Mouse (Mus musculus) MEL (cell line): ENCODE data around the gene Slc9a3r2. TPM values are rescaled to one million over a fixed set of nuclear protein-coding genes. Genes with fewer than 3 reads are reported as not detected.
A peak's percentile ranks its signal among the peaks of the same experiment; 100 is the strongest.

Source experiments
- DNase-seq: peaks from one replicate; pipeline ENCODE4 v3.0.0; 2011; ENCODE audit warnings: low read depth, low spot score
- H3K27ac ChIP-seq: 2 replicates; pipeline ENCODE4 v1.5.1; 2012; ENCODE audit warnings: low read depth, mild to moderate bottlenecking, control low read depth, low read length, moderate library complexity; ENCODE audit not compliant: control insufficient read depth
- H3K27me3 ChIP-seq, 2 experiments: fragments of 150-350 bp in 1 of 2; sonication (generic) in 1 of 2; 2 replicates each; pipeline ENCODE4 v1.6.1; 2012; ENCODE audit warnings: low read length in 2 of 2, mild to moderate bottlenecking in 2 of 2, improper control_type of control experiment in 1 of 2, moderate library complexity in 1 of 2; ENCODE audit not compliant: insufficient read depth in 2 of 2, control insufficient read depth in 1 of 2
- H3K36me3 ChIP-seq, 2 experiments: 2 replicates each; pipeline ENCODE4 v1.6.1; 2012 to 2014; ENCODE audit warnings: low read length in 2 of 2, improper control_type of control experiment in 1 of 2, inconsistent platforms in 1 of 2, mild to moderate bottlenecking in 1 of 2; ENCODE audit not compliant: insufficient read depth in 2 of 2, control insufficient read depth in 1 of 2
- H3K4me1 ChIP-seq, 2 experiments: fragments of 150-350 bp in 1 of 2; sonication (generic) in 1 of 2; 2 replicates each; pipeline ENCODE4 v1.6.1; 2012; ENCODE audit warnings: low read length in 2 of 2, improper control_type of control experiment in 1 of 2, mild to moderate bottlenecking in 1 of 2; ENCODE audit not compliant: insufficient read depth in 2 of 2, control insufficient read depth in 1 of 2
- H3K4me3 ChIP-seq, 2 experiments: fragments of 150-350 bp in 1 of 2; sonication (generic) in 1 of 2; 2 replicates each; pipeline ENCODE4 v1.5.1; 2012; ENCODE audit warnings: low read depth in 2 of 2, low read length in 2 of 2, mild to moderate bottlenecking in 2 of 2, moderate library complexity in 2 of 2, control low read depth in 1 of 2, improper control_type of control experiment in 1 of 2; ENCODE audit not compliant: control insufficient read depth in 1 of 2, insufficient read depth in 1 of 2
- H3K79me2 ChIP-seq: 2 replicates; pipeline ENCODE4 v1.6.1; 2012; ENCODE audit warnings: mild to moderate bottlenecking, low read length, moderate library complexity; ENCODE audit not compliant: control insufficient read depth, poor library complexity, insufficient read depth
- H3K9ac ChIP-seq: 2 replicates; pipeline ENCODE4 v1.6.1; 2012; ENCODE audit warnings: low read depth, mild to moderate bottlenecking, control low read depth, low read length, moderate library complexity; ENCODE audit not compliant: control insufficient read depth, poor library complexity, severe bottlenecking
- H3K9me3 ChIP-seq: fragments of 150-350 bp; sonication (generic); replicated peaks from 2 replicates; pipeline ENCODE4 v1.6.1; 2012; ENCODE audit warnings: mild to moderate bottlenecking, low read length, improper control_type of control experiment, moderate library complexity; ENCODE audit not compliant: insufficient read depth
- CHD1 ChIP-seq: IDR thresholded peaks from 2 replicates; pipeline ENCODE4 v1.6.1; 2012; ENCODE audit warnings: low read depth, mild to moderate bottlenecking, inconsistent platforms, low read length, improper control_type of control experiment
- CTCF ChIP-seq, 3 experiments: IDR thresholded peaks in 2 of 3; conservative IDR thresholded peaks in 1 of 3; 2 replicates each; pipeline ENCODE4 v1.5.1; 2011 to 2012; ENCODE audit warnings: low read length in 3 of 3, low read depth in 2 of 3, mild to moderate bottlenecking in 2 of 3, improper control_type of control experiment in 1 of 3, inconsistent platforms in 1 of 3, mixed read lengths in 1 of 3, moderate library complexity in 1 of 3; ENCODE audit not compliant: control insufficient read depth in 1 of 3, insufficient read depth in 1 of 3, poor library complexity in 1 of 3, severe bottlenecking in 1 of 3
- EP300 ChIP-seq, 2 experiments: IDR thresholded peaks; 2 replicates each; pipeline ENCODE4 v1.6.1; 2011; ENCODE audit warnings: improper control_type of control experiment in 2 of 2, low read length in 2 of 2, low read depth in 1 of 2, mild to moderate bottlenecking in 1 of 2
- ETS1 ChIP-seq: IDR thresholded peaks from 2 replicates; pipeline ENCODE4 v1.6.1; 2012; ENCODE audit warnings: low read depth, mild to moderate bottlenecking, inconsistent platforms, low read length, improper control_type of control experiment, moderate library complexity
- HCFC1 ChIP-seq: IDR thresholded peaks from 2 replicates; pipeline ENCODE4 v1.6.1; 2012; ENCODE audit warnings: low read depth, mild to moderate bottlenecking, inconsistent platforms, low read length, improper control_type of control experiment, moderate library complexity
- JUND ChIP-seq: IDR thresholded peaks from 2 replicates; pipeline ENCODE4 v1.6.1; 2011; ENCODE audit warnings: low read depth, mild to moderate bottlenecking, improper control_type of control experiment, low read length
- MAZ ChIP-seq: IDR thresholded peaks from 2 replicates; pipeline ENCODE4 v1.6.1; 2012; ENCODE audit warnings: low read depth, mild to moderate bottlenecking, inconsistent platforms, low read length, improper control_type of control experiment
- MEF2A ChIP-seq: IDR thresholded peaks from 2 replicates; pipeline ENCODE4 v1.6.1; 2014; ENCODE audit warnings: low read depth, mild to moderate bottlenecking, inconsistent platforms, low read length, improper control_type of control experiment; ENCODE audit not compliant: poor library complexity, insufficient replicate concordance, severe bottlenecking; ENCODE audit errors: extremely low read depth
- MXI1 ChIP-seq: IDR thresholded peaks from 2 replicates; pipeline ENCODE4 v1.6.1; 2011; ENCODE audit warnings: mild to moderate bottlenecking, low read depth, low read length, improper control_type of control experiment
- MYC ChIP-seq: IDR thresholded peaks from 2 replicates; pipeline ENCODE4 v1.6.1; 2011; ENCODE audit warnings: low read depth, mild to moderate bottlenecking, low read length, improper control_type of control experiment, moderate library complexity
- POLR2AphosphoS2 ChIP-seq: IDR thresholded peaks from 2 replicates; pipeline ENCODE4 v1.6.1; 2011; ENCODE audit warnings: low read length, improper control_type of control experiment
- RAD21 ChIP-seq: IDR thresholded peaks from 2 replicates; pipeline ENCODE4 v1.6.1; 2011; ENCODE audit warnings: mild to moderate bottlenecking, low read depth, low read length, improper control_type of control experiment
- RCOR1 ChIP-seq: IDR thresholded peaks from 2 replicates; pipeline ENCODE4 v1.6.1; 2012; ENCODE audit warnings: low read depth, mild to moderate bottlenecking, inconsistent platforms, low read length, improper control_type of control experiment
- SIN3A ChIP-seq: IDR thresholded peaks from 2 replicates; pipeline ENCODE4 v1.6.1; 2012; ENCODE audit warnings: low read length, improper control_type of control experiment, inconsistent platforms
- SMC3 ChIP-seq: IDR thresholded peaks from 2 replicates; pipeline ENCODE4 v1.6.1; 2011; ENCODE audit warnings: low read depth, low read length, improper control_type of control experiment
- TBP ChIP-seq: IDR thresholded peaks from 2 replicates; pipeline ENCODE4 v1.8.0; 2011; ENCODE audit warnings: low read depth, low read length, improper control_type of control experiment
- USF1 ChIP-seq: IDR thresholded peaks from 2 replicates; pipeline ENCODE4 v1.6.1; 2014; ENCODE audit warnings: low read depth, mild to moderate bottlenecking, inconsistent platforms, low read length, improper control_type of control experiment, moderate library complexity
- ZC3H11A ChIP-seq: IDR thresholded peaks from 2 replicates; pipeline ENCODE4 v1.6.1; 2012; ENCODE audit warnings: low read depth, mild to moderate bottlenecking, inconsistent platforms, low read length, improper control_type of control experiment
- ZMIZ1 ChIP-seq: IDR thresholded peaks from 2 replicates; pipeline ENCODE4 v1.6.1; 2012; ENCODE audit warnings: low read depth, mild to moderate bottlenecking, inconsistent platforms, low read length, improper control_type of control experiment, moderate library complexity
- ZNF384 ChIP-seq: IDR thresholded peaks from 2 replicates; pipeline ENCODE4 v1.6.1; 2012; ENCODE audit warnings: low read depth, mild to moderate bottlenecking, inconsistent platforms, low read length, improper control_type of control experiment
- polyA plus RNA-seq, 2 experiments: library from polyadenylated mRNA; stranded (reverse) in 1 of 2; unstranded in 1 of 2; fragments of >175 nt in 1 of 2; fragments of >200 nt in 1 of 2; gene quantifications; 2 replicates each; pipeline versions ENCODE4 v1.2.1 to v1.2.4; 2012; ENCODE audit warnings: low replicate concordance in 2 of 2, low read depth in 1 of 2; ENCODE audit not compliant: insufficient read length in 2 of 2, insufficient read depth in 1 of 2, missing spikeins in 1 of 2
- total RNA-seq: library from RNA; depleted of rRNA; stranded (reverse); fragments of 300-350 nt; gene quantifications from 2 replicates; pipeline ENCODE4 v1.2.3, GENCODE M21; 2012

Gene Slc9a3r2
- total and polyA plus RNA-seq, 3 experiments, result 0.96 to 3.5 TPM; not detected in 1

- no peaks in the 10 kb centered on the region for H3K79me2 ChIP-seq
- DNase-seq, result peak; percentile 32
- H3K27me3 ChIP-seq, result no peaks in the 10 kb centered on the region
- H3K9me3 ChIP-seq, result no peaks in the 10 kb centered on the region
- TF ChIP-seq RAD21 (peak; percentile 19), CTCF (IDR thresholded peaks at IDR 0.05 in 2 of 3, conservative IDR thresholded peaks at IDR 0.05 in 1 of 3; ENCODE audit: control insufficient read depth in 1 of 3, insufficient read depth in 1 of 3, low read depth in 2 of 3, low read length in 3 of 3, poor library complexity in 1 of 3, severe bottlenecking in 1 of 3) (peak in 2 of 3 experiments; percentile 28 to 36; a peak in 4 of 6 replicates), USF1 (no peak)
- peaks cover 0 to 2% of the 10 kb centered on the region in 2 experiments; a peak in 2 of 4 replicates for H3K36me3 ChIP-seq
- H3K27ac ChIP-seq, result no peak overlapping the region
- no peaks in the 10 kb centered on the region for H3K4me1 ChIP-seq
- H3K9ac ChIP-seq, result no peak overlapping the region
- H3K4me3 ChIP-seq, result no peak overlapping the region
These were observed 54.7 kb downstream of the Slc9a3r2 start for GRCm38 (mm10) chr17:24595126-24596072.

- Histone ChIP-seq H3K9me3 (no peaks in the 10 kb centered on the region), H3K4me3 (no peak overlapping the region), H3K27me3 (no peaks in the 10 kb centered on the region), H3K9ac (no peak overlapping the region), H3K36me3 (peaks cover 0 to 4% of the 10 kb centered on the region in 2 experiments; a peak in 2 of 4 replicates), H3K4me1 (no peaks in the 10 kb centered on the region), H3K79me2 (no peaks in the 10 kb centered on the region), H3K27ac (no peak overlapping the region)
- DNase-seq, result no peak
- TF ChIP-seq SIN3A (no peak), ETS1 (no peak), TBP (no peak), ZMIZ1 (no peak), MAZ (no peak), MXI1 (no peak), ZC3H11A (no peak), EP300 (IDR thresholded peaks at IDR 0.05; ENCODE audit: low read depth in 1 of 2, low read length in 2 of 2) (no peak), MYC (no peak), HCFC1 (no peak), JUND (no peak), ZNF384 (no peak), MEF2A (no peak), POLR2AphosphoS2 (no peak), RCOR1 (no peak), CHD1 (no peak), SMC3 (no peak)
These were observed 55.9 kb downstream of the Slc9a3r2 start for GRCm38 (mm10) chr17:24593992-24594890.
